Comparison of ENCODE assay signal across 8 mouse cellular contexts in the genomic region with DNA sequence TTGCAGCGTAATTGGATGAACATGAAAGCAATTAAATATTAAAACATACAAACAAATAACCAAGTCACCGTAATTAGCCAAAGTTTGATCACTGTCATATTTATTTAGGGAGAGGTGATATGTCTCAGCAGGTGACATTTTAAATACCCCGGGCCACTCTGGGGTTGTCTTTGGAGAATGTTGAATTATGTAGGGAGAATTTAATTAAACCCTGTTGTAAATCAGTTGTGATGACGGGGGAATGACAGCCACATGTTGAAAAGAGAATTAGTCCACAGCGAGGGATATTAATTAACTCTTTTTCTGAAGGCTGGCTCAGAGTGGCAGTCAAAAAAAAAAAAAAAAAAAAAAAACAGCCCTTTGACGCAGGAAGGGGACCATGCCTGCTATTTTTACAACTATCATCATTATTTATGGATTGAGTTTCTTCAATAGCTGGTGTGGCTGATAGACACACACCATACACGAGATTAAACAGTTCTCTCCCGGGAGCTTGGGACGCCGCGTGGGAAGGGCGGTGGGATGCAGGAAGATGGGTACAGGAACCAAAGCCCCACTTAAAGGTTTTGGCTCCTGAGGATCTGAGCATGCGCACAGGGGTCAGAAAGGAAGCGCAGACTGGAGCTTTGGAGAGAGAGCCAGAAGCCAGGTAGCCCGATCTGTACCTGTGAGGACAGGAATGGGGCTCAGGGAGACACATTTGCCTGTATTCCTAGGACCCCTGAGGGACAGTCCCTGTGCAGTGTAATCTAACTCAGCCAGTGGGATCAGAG.
DNase-seq lines count a peak whose midpoint lies in the region; ATAC-seq lines count a peak whose summit lies in the region.

No protein-coding gene starts in this region.

- H3K36me3 ChIP-seq in heart, embryonic 12.5 days, result no peaks in the 10 kb centered on the region
- H3K36me3 ChIP-seq in limb, embryonic 12.5 days, result no peaks in the 10 kb centered on the region
- H3K36me3 ChIP-seq in limb, embryonic 10.5 days, result no peaks in the 10 kb centered on the region
- no peaks in the 10 kb centered on the region for H3K36me3 ChIP-seq in forebrain, embryonic 14.5 days (ENCODE audit: control insufficient read depth, insufficient read depth, low read length)
- H3K36me3 ChIP-seq in neural tube, embryonic 13.5 days, result no peaks in the 10 kb centered on the region

- H3K4me1 ChIP-seq in heart, embryonic 12.5 days (replicated peaks), result peaks cover 36% of the 10 kb centered on the region
- peaks cover 16% of the 10 kb centered on the region for H3K4me1 ChIP-seq in limb, embryonic 12.5 days (replicated peaks)
- peaks cover 38% of the 10 kb centered on the region for H3K4me1 ChIP-seq in limb, embryonic 10.5 days
- H3K4me1 ChIP-seq in forebrain, embryonic 14.5 days (ENCODE audit: control insufficient read depth, insufficient read depth, low read length), result peaks cover 14% of the 10 kb centered on the region
- peaks cover 25% of the 10 kb centered on the region for H3K4me1 ChIP-seq in neural tube, embryonic 13.5 days (replicated peaks)

- no peak for DNase-seq in heart, postnatal 36 days
- no peak for DNase-seq in limb, embryonic 10.5 days (ENCODE audit: low spot score)
- peak; percentile 47 for DNase-seq in forebrain, embryonic 14.5 days (ENCODE audit: low spot score)
- no peak for DNase-seq in left cerebral cortex, postnatal 25 days (ENCODE audit: low spot score in 2 of 2)
- DNase-seq in B cell, adult 2 months, result no peak

- H3K4me3 ChIP-seq in heart, embryonic 12.5 days, result no peak overlapping the region
- H3K4me3 ChIP-seq in limb, embryonic 12.5 days (replicated peaks), result no peak overlapping the region
- no peak overlapping the region for H3K4me3 ChIP-seq in limb, embryonic 10.5 days
- H3K4me3 ChIP-seq in forebrain, embryonic 14.5 days (ENCODE audit: low read depth, low read length), result no peak overlapping the region
- no peak overlapping the region for H3K4me3 ChIP-seq in neural tube, embryonic 13.5 days

- ATAC-seq in heart, embryonic 12.5 days (ENCODE audit: insufficient number of reproducible peaks, low FRiP score), result no peak
- no peak for ATAC-seq in limb, embryonic 12.5 days (ENCODE audit: insufficient number of reproducible peaks, insufficient read depth, low FRiP score, low TSS enrichment, low read depth)
- no peak for ATAC-seq in forebrain, embryonic 14.5 days
- ATAC-seq in neural tube, embryonic 13.5 days (ENCODE audit: low read depth), result no peak

- no peaks in the 10 kb centered on the region for H3K9me3 ChIP-seq in heart, embryonic 12.5 days (replicated peaks)
- no peaks in the 10 kb centered on the region for H3K9me3 ChIP-seq in limb, embryonic 12.5 days
- H3K9me3 ChIP-seq in limb, embryonic 10.5 days (replicated peaks), result no peaks in the 10 kb centered on the region
- H3K9me3 ChIP-seq in forebrain, embryonic 14.5 days (replicated peaks; ENCODE audit: control insufficient read depth, low read length), result no peaks in the 10 kb centered on the region
- no peaks in the 10 kb centered on the region for H3K9me3 ChIP-seq in neural tube, embryonic 13.5 days

- intact Hi-C loops in heart, postnatal 36 days (cut with DNase I), result loop anchor here (1.0 to 5.0 kb wide), 4 partner anchors 267 to 439 kb away; a partner anchor contains a TSS
- intact Hi-C loops in left cerebral cortex, postnatal 25 days (cut with DNase I), result loop anchor here (2.0 to 5.0 kb wide), 2 partner anchors 267 to 439 kb away; a partner anchor contains a TSS

- H3K27me3 ChIP-seq in heart, embryonic 12.5 days (replicated peaks), result peaks cover 21% of the 10 kb centered on the region
- peaks cover 45% of the 10 kb centered on the region for H3K27me3 ChIP-seq in limb, embryonic 12.5 days
- H3K27me3 ChIP-seq in limb, embryonic 10.5 days (ENCODE audit: low read depth, poor library complexity, severe bottlenecking), result peaks cover 73% of the 10 kb centered on the region
- H3K27me3 ChIP-seq in forebrain, embryonic 14.5 days (replicated peaks; ENCODE audit: control insufficient read depth, insufficient read depth, low read length), result 0 out of 2 replicates have a peak, but pooled peaks cover 3% of the 10 kb centered on the region
- peaks cover 37% of the 10 kb centered on the region for H3K27me3 ChIP-seq in neural tube, embryonic 13.5 days

- H3K4me2 ChIP-seq in heart, embryonic 12.5 days, result peak overlapping the region; percentile 58
- H3K4me2 ChIP-seq in limb, embryonic 12.5 days, result peak overlapping the region; percentile 40
- H3K4me2 ChIP-seq in forebrain, embryonic 14.5 days (ENCODE audit: low read length), result peak overlapping the region; percentile 16; the same call in 1 of the 2 replicates
- peak overlapping the region; percentile 23; the same call in 1 of the 2 replicates for H3K4me2 ChIP-seq in neural tube, embryonic 13.5 days

- no peak overlapping the region for H3K9ac ChIP-seq in heart, embryonic 12.5 days
- H3K9ac ChIP-seq in limb, embryonic 12.5 days (replicated peaks), result no peak overlapping the region
- H3K9ac ChIP-seq in forebrain, embryonic 14.5 days (ENCODE audit: low read length), result no peak overlapping the region
- 0 out of 2 replicates have a peak overlapping the region, but pooled peaks have one; percentile 38 for H3K9ac ChIP-seq in neural tube, embryonic 13.5 days

- no peak overlapping the region for H3K27ac ChIP-seq in heart, embryonic 12.5 days (ENCODE audit: poor library complexity, severe bottlenecking)
- no peak overlapping the region for H3K27ac ChIP-seq in limb, embryonic 12.5 days
- no peak overlapping the region for H3K27ac ChIP-seq in limb, embryonic 10.5 days
- no peak overlapping the region for H3K27ac ChIP-seq in forebrain, embryonic 14.5 days (ENCODE audit: low read depth, low read length)
- no peak overlapping the region; the same call in 1 of the 2 replicates for H3K27ac ChIP-seq in neural tube, embryonic 13.5 days (replicated peaks)

- 55% methylated on average over 15 of the region's 15 CpGs for WGBS in heart, embryonic 12.5 days
- 36% methylated on average over 15 of the region's 15 CpGs for WGBS in limb, embryonic 12.5 days
- WGBS in limb, embryonic 10.5 days, result 44% methylated on average over 15 of the region's 15 CpGs
- 22% methylated on average over 15 of the region's 15 CpGs for WGBS in forebrain, embryonic 14.5 days
- 33% methylated on average over 15 of the region's 15 CpGs for WGBS in neural tube, embryonic 13.5 days
